In the genomic region with DNA sequence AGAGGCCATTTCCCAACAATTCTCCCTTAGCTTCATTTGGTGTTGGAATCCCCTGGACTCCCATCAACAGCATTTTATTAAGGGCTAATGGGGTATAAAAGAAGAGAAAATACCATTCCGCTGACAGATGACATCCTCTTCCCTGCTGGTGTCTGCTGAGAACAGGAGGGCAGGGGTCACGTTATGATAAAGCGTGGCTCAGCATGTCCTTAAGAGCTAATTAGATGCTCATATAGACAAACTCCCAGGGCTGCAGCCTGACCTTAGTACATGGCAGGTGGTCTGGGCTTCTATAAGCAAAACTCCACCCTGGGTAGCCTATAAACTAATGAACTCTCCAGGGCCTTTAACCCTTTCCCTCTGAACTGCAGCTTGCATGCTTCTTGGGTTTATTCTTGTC, we compare ENCODE assay signal across 21 mouse cellular contexts. TPM values are rescaled to one million over a fixed set of nuclear protein-coding genes. Genes with fewer than 3 reads are reported as not detected.
A peak's percentile ranks its signal among the peaks of the same experiment; 100 is the strongest.
DNase-seq lines count a peak whose midpoint lies in the region; ATAC-seq and TF ChIP-seq lines count a peak whose summit lies in the region.
"Had no signal": no experiment of that assay in that cellular context is flagged by ENCODE, and none has a peak within 500 bp of the region (broad histone marks: within the 10 kb centered on the region; RNA-seq: fewer than 3 reads in every experiment).

No protein-coding gene starts in this region.

- H3K27me3 ChIP-seq in forebrain, embryonic 14.5 days (replicated peaks; ENCODE audit: control insufficient read depth, insufficient read depth, low read length) = no peaks in the 10 kb centered on the region
- H3K27me3 ChIP-seq in forebrain, embryonic 10.5 days (ENCODE audit: poor library complexity, severe bottlenecking) = peaks cover 94% of the 10 kb centered on the region
- peaks cover 4% of the 10 kb centered on the region; the same call in 1 of the 2 replicates for H3K27me3 ChIP-seq in neural tube, embryonic 12.5 days (replicated peaks)
- H3K27me3 ChIP-seq in embryonic facial prominence, embryonic 14.5 days (replicated peaks; ENCODE audit: control insufficient read depth, insufficient read depth, low read length) = no peaks in the 10 kb centered on the region
- no peaks in the 10 kb centered on the region for H3K27me3 ChIP-seq in liver, embryonic 12.5 days (replicated peaks)

- intact Hi-C loops in gastrocnemius, adult 2 months (cut with DNase I) = no loop called here

- TF ChIP-seq CTCF in gastrocnemius, adult 2 months (IDR thresholded peaks at IDR 0.05) = no peak

- WGBS in forebrain, embryonic 14.5 days = 17% methylated on average over 3 of the region's 3 CpGs
- 6% methylated on average over 3 of the region's 3 CpGs for WGBS in forebrain, embryonic 10.5 days
- 6% methylated on average over 3 of the region's 3 CpGs for WGBS in neural tube, embryonic 12.5 days
- 42% methylated on average over 3 of the region's 3 CpGs for WGBS in embryonic facial prominence, embryonic 14.5 days
- WGBS in liver, embryonic 12.5 days (ENCODE audit: insufficient replicate concordance) = 65% methylated on average over 3 of the region's 3 CpGs

- peaks cover 3% of the 10 kb centered on the region; the same call in 1 of the 2 replicates for H3K4me1 ChIP-seq in forebrain, embryonic 14.5 days (ENCODE audit: control insufficient read depth, insufficient read depth, low read length)
- H3K4me1 ChIP-seq in forebrain, embryonic 10.5 days = peaks cover 27% of the 10 kb centered on the region
- H3K4me1 ChIP-seq in neural tube, embryonic 12.5 days = 0 out of 2 replicates have a peak, but pooled peaks cover 3% of the 10 kb centered on the region
- no peaks in the 10 kb centered on the region for H3K4me1 ChIP-seq in embryonic facial prominence, embryonic 14.5 days (ENCODE audit: control insufficient read depth, insufficient read depth, low read length)
- peaks cover 3% of the 10 kb centered on the region; the same call in 1 of the 2 replicates for H3K4me1 ChIP-seq in liver, embryonic 12.5 days

- DNase-seq in forebrain, embryonic 14.5 days (ENCODE audit: low spot score) = peak; percentile 37
- no peak for DNase-seq in forebrain, embryonic 10.5 days (ENCODE audit: extremely low spot score, low spot score)
- DNase-seq in neural tube, embryonic 10.5 days (ENCODE audit: extremely low spot score, low spot score) = no peak
- DNase-seq in embryonic facial prominence, embryonic 14.5 days (ENCODE audit: low spot score) = peak; percentile 26
- no peak for DNase-seq in gastrocnemius, adult 2 months
- DNase-seq: cerebellum, postnatal 10 days; gastrocnemius, postnatal 14 days; lung, embryonic 14.5 days; lung, postnatal 4 days; right cerebral cortex, adult 18-20 months had no signal

- no peak overlapping the region for H3K27ac ChIP-seq in forebrain, embryonic 14.5 days (ENCODE audit: low read depth, low read length)
- no peak overlapping the region for H3K27ac ChIP-seq in forebrain, embryonic 10.5 days
- no peak overlapping the region for H3K27ac ChIP-seq in neural tube, embryonic 12.5 days
- no peak overlapping the region for H3K27ac ChIP-seq in embryonic facial prominence, embryonic 14.5 days (replicated peaks; ENCODE audit: low read depth, low read length)
- H3K27ac ChIP-seq in liver, embryonic 12.5 days = no peak overlapping the region
- no peak overlapping the region for H3K27ac ChIP-seq in gastrocnemius, adult 2 months
- H3K27ac ChIP-seq: hindbrain, embryonic 12.5 days; kidney, postnatal 0 days; layer of hippocampus, adult 2 months; limb, embryonic 10.5 days had no signal

- no peaks in the 10 kb centered on the region for H3K9me3 ChIP-seq in forebrain, embryonic 14.5 days (replicated peaks; ENCODE audit: control insufficient read depth, low read length)
- no peaks in the 10 kb centered on the region for H3K9me3 ChIP-seq in forebrain, embryonic 10.5 days
- no peaks in the 10 kb centered on the region for H3K9me3 ChIP-seq in neural tube, embryonic 12.5 days
- H3K9me3 ChIP-seq in embryonic facial prominence, embryonic 14.5 days (ENCODE audit: control insufficient read depth, low read length) = no peaks in the 10 kb centered on the region
- no peaks in the 10 kb centered on the region for H3K9me3 ChIP-seq in liver, embryonic 12.5 days (replicated peaks)
- H3K9me3 ChIP-seq: hindbrain, embryonic 12.5 days; limb, embryonic 10.5 days had no signal

- no peaks in the 10 kb centered on the region for H3K36me3 ChIP-seq in forebrain, embryonic 14.5 days (ENCODE audit: control insufficient read depth, insufficient read depth, low read length)
- no peaks in the 10 kb centered on the region for H3K36me3 ChIP-seq in forebrain, embryonic 10.5 days (replicated peaks)
- no peaks in the 10 kb centered on the region for H3K36me3 ChIP-seq in neural tube, embryonic 12.5 days
- H3K36me3 ChIP-seq in embryonic facial prominence, embryonic 14.5 days (ENCODE audit: control insufficient read depth, insufficient read depth, low read length) = no peaks in the 10 kb centered on the region
- no peaks in the 10 kb centered on the region for H3K36me3 ChIP-seq in liver, embryonic 12.5 days
- H3K36me3 ChIP-seq: hindbrain, embryonic 12.5 days; limb, embryonic 10.5 days had no signal

- H3K9ac ChIP-seq in forebrain, embryonic 14.5 days (ENCODE audit: low read length) = no peak overlapping the region
- H3K9ac ChIP-seq in neural tube, embryonic 12.5 days = no peak overlapping the region
- H3K9ac ChIP-seq in embryonic facial prominence, embryonic 14.5 days (ENCODE audit: low read depth, low read length) = no peak overlapping the region
- no peak overlapping the region for H3K9ac ChIP-seq in liver, embryonic 12.5 days
- H3K9ac ChIP-seq: hindbrain, embryonic 12.5 days; lung, embryonic 14.5 days had no signal

- peak; percentile 52; the same call in 1 of the 2 replicates for ATAC-seq in forebrain, embryonic 14.5 days
- peak; percentile 48; the same call in 1 of the 2 replicates for ATAC-seq in neural tube, embryonic 12.5 days (ENCODE audit: low FRiP score, low read depth)
- no peak for ATAC-seq in embryonic facial prominence, embryonic 14.5 days (ENCODE audit: low read depth)
- no peak for ATAC-seq in liver, embryonic 12.5 days
- ATAC-seq in cerebellum, adult (ENCODE audit: insufficient number of reproducible peaks, low FRiP score, low TSS enrichment) = no peak
- ATAC-seq: activated CD4-positive, CD25-positive, alpha-beta regulatory T cell, adult 4 months; intestine, postnatal 0 days had no signal

- H3K4me3 ChIP-seq in forebrain, embryonic 14.5 days (ENCODE audit: low read depth, low read length) = no peak overlapping the region
- no peak overlapping the region for H3K4me3 ChIP-seq in forebrain, embryonic 10.5 days
- H3K4me3 ChIP-seq in neural tube, embryonic 12.5 days = no peak overlapping the region
- H3K4me3 ChIP-seq in embryonic facial prominence, embryonic 14.5 days (ENCODE audit: low read depth, low read length) = no peak overlapping the region
- H3K4me3 ChIP-seq in liver, embryonic 12.5 days = no peak overlapping the region
- H3K4me3 ChIP-seq in gastrocnemius, adult 2 months = no peak overlapping the region
- H3K4me3 ChIP-seq: hindbrain, embryonic 12.5 days; layer of hippocampus, adult 2 months; limb, embryonic 10.5 days had no signal

- no peak overlapping the region for H3K4me2 ChIP-seq in forebrain, embryonic 14.5 days (ENCODE audit: low read length)
- H3K4me2 ChIP-seq in neural tube, embryonic 12.5 days (replicated peaks) = no peak overlapping the region
- no peak overlapping the region for H3K4me2 ChIP-seq in embryonic facial prominence, embryonic 14.5 days (ENCODE audit: low read depth, low read length)
- no peak overlapping the region for H3K4me2 ChIP-seq in liver, embryonic 12.5 days
- H3K4me2 ChIP-seq: hindbrain, embryonic 12.5 days; liver, embryonic 11.5 days; lung, embryonic 14.5 days had no signal

RNA-seq across cellular contexts. Expression of a gene that starts 42.1 kb away (rescaled TPM):
- polyA plus RNA-seq in forebrain, embryonic 14.5 days (2014; fragmentation: Nextera tagmentation; extraction: Ambion mirVana) = 0.14 and 0.17 TPM in 2 replicates
- not detected in 2 replicates for polyA plus RNA-seq in forebrain, embryonic 10.5 days (2016; fragmentation: Nextera tagmentation; extraction: Ambion mirVana)
- polyA plus RNA-seq in neural tube, embryonic 12.5 days (2016; fragmentation: Nextera tagmentation; extraction: Ambion mirVana) = not detected in 2 replicates
- polyA plus RNA-seq in embryonic facial prominence, embryonic 14.5 days (2014; fragmentation: Nextera tagmentation; extraction: Ambion mirVana) = not detected in 2 replicates
- polyA plus RNA-seq in liver, embryonic 12.5 days (2016; fragmentation: Nextera tagmentation; extraction: Ambion mirVana) = 2.2 and 2.8 TPM in 2 replicates
- under 1 TPM in 1 of 2 experiments, not detected in 1; 0.25 TPM for total RNA-seq in gastrocnemius, adult 2 months (2021)
- total RNA-seq: gastrocnemius, postnatal 14 days; monocyte, adult 5-6 weeks had no signal
- polyA plus RNA-seq: activated CD4-positive, CD25-positive, alpha-beta regulatory T cell, adult 4 months; hindbrain, embryonic 12.5 days; limb, embryonic 10.5 days had no signal

RNA-seq across cellular contexts. Expression of a gene that starts 47.6 kb away (rescaled TPM):
- polyA plus RNA-seq in forebrain, embryonic 14.5 days (2014; fragmentation: Nextera tagmentation; extraction: Ambion mirVana) = 7.7 and 12.3 TPM in 2 replicates
- 14.7 and 15.4 TPM in 2 replicates for polyA plus RNA-seq in forebrain, embryonic 10.5 days (2016; fragmentation: Nextera tagmentation; extraction: Ambion mirVana)
- polyA plus RNA-seq in neural tube, embryonic 12.5 days (2016; fragmentation: Nextera tagmentation; extraction: Ambion mirVana) = 7.0 and 8.1 TPM in 2 replicates
- polyA plus RNA-seq in embryonic facial prominence, embryonic 14.5 days (2014; fragmentation: Nextera tagmentation; extraction: Ambion mirVana) = 11.1 and 14.4 TPM in 2 replicates
- 6.7 and 8.0 TPM in 2 replicates for polyA plus RNA-seq in liver, embryonic 12.5 days (2016; fragmentation: Nextera tagmentation; extraction: Ambion mirVana)
- total RNA-seq in gastrocnemius, adult 2 months (2021) = under 1 TPM; 0.89 to 0.95 TPM

Comparison
In these comparisons a context has a peak if more than half of its experiments do, and no peak if none do; other contexts are left out.
1. DNase-seq: peak in forebrain, embryonic 14.5 days (single experiment) and embryonic facial prominence, embryonic 14.5 days (single experiment); none in forebrain, embryonic 10.5 days (single experiment), neural tube, embryonic 10.5 days (single experiment) and gastrocnemius, adult 2 months (single experiment).
2. ATAC-seq: peak in forebrain, embryonic 14.5 days (single experiment) and neural tube, embryonic 12.5 days (single experiment); none in embryonic facial prominence, embryonic 14.5 days (single experiment), liver, embryonic 12.5 days (single experiment) and cerebellum, adult (single experiment).